Mouse (Mus musculus) ES-Bruce4 (cell line): ENCODE measurements at regions not wholly inside any gene's neighbourhood (a gene's known extent, or its start where the extent isn't known, plus 50 kb on each side); places are given as distances from the start of the nearest gene placed in this dataset.

Experiments used
- CTCF ChIP-seq: IDR thresholded peaks from one replicate; pipeline ENCODE4 v1.8.1; 2011; ENCODE audit warnings: low read depth, low read length
- POLR2A ChIP-seq: IDR thresholded peaks from one replicate; pipeline ENCODE4 v1.8.1; 2011; ENCODE audit warnings: low read length; ENCODE audit not compliant: insufficient read depth

DNA sequence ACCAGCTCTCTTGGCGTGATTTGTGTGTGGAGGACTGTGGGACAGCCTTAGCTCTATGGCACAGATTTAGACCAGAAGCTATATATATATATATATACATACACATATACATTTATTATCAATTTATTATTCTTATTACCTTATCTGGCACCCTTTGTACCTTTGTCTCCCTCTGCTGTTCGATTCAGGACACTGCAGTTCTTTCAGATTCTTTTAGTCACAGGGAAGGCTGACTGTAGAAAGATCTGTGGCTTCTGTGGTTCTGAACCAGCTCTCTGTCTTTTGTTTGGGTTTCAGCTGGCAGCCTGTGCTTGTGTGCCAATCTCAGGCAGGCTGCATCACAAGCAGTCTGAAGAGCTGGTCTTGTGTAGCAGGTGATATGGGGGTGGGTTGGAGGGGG is 184.6 kb upstream of the Agtr1b start:
- no peak for TF ChIP-seq POLR2A
- TF ChIP-seq CTCF, result no peak
